Mouse (Mus musculus) kidney, postnatal 0 days (tissue): ENCODE data around the gene Trmt2a. TPM values are rescaled to one million over a fixed set of nuclear protein-coding genes. Genes with fewer than 3 reads are reported as not detected.
A peak's percentile ranks its signal among the peaks of the same experiment; 100 is the strongest.

ENCODE experiments used
- ATAC-seq: fragments of 200-750 bp; cut with Nextera tagmentation; replicated peaks from 2 replicates; pipeline ENCODE4 v1.8.0; 2017; ENCODE audit warnings: low read depth, moderate number of reproducible peaks, moderate TSS enrichment, moderate library complexity; ENCODE audit not compliant: low FRiP score
- DNase-seq: peaks from one replicate; pipeline ENCODE4 v3.0.0-alpha.2; 2016; ENCODE audit warnings: low spot score
- H3K27ac ChIP-seq: fragments of 300-500 bp; sonication (generic); 2 replicates; pipeline ENCODE4 v1.5.1; 2014; ENCODE audit warnings: mild to moderate bottlenecking
- H3K27me3 ChIP-seq: fragments of 300-500 bp; sonication (generic); 2 replicates; pipeline ENCODE4 v1.6.1; 2014; ENCODE audit warnings: low read length, mixed read lengths; ENCODE audit not compliant: insufficient read depth
- H3K36me3 ChIP-seq: fragments of 300-500 bp; sonication (generic); 2 replicates; pipeline ENCODE4 v1.6.1; 2014; ENCODE audit warnings: low read length, mixed read lengths; ENCODE audit not compliant: insufficient read depth
- H3K4me1 ChIP-seq: fragments of 300-500 bp; sonication (generic); replicated peaks from 2 replicates; pipeline ENCODE4 v1.6.1; 2014; ENCODE audit warnings: antibody characterized with exemption, low read length, mixed read lengths; ENCODE audit not compliant: insufficient read depth
- H3K4me2 ChIP-seq: fragments of 300-500 bp; sonication (generic); 2 replicates; pipeline ENCODE4 v1.6.1; 2014; ENCODE audit warnings: mild to moderate bottlenecking, low read length, moderate library complexity, mixed read lengths
- H3K4me3 ChIP-seq: fragments of 300-500 bp; sonication (generic); replicated peaks from 2 replicates; pipeline ENCODE4 v1.5.1; 2014; ENCODE audit warnings: low read depth, low read length
- H3K9ac ChIP-seq: fragments of 300-500 bp; sonication (generic); 2 replicates; pipeline ENCODE4 v1.6.1; 2014; ENCODE audit warnings: low read depth, low read length
- H3K9me3 ChIP-seq: fragments of 300-500 bp; sonication (generic); replicated peaks from 2 replicates; pipeline ENCODE4 v1.6.1; 2016; ENCODE audit warnings: low read length, inconsistent platforms, mixed read lengths
- CTCF ChIP-seq: IDR thresholded peaks from 2 replicates; pipeline ENCODE4 v1.5.1; 2016; ENCODE audit warnings: antibody characterized with exemption, low read depth, mild to moderate bottlenecking, moderate library complexity
- WGBS: fragments of 180-500 bp; shearing (Covaris S2); extraction: QIAGEN DNeasy Blood & Tissue Kit; methylation state at CpG from one replicate; pipeline ENCODE4 v1.1.7; 2014; 5-methylcytosine and 5-hydroxymethylcytosine counted together
- polyA plus RNA-seq: library from polyadenylated mRNA; unstranded; fragments of >200 nt; fragmentation: Nextera tagmentation; extraction: Ambion mirVana; gene quantifications from 2 replicates; pipeline ENCODE4 v1.2.1, GENCODE M21; 2015

The Trmt2a gene
- polyA plus RNA-seq, 1 experiment from 2014 or later: 53.0 TPM

DNA sequence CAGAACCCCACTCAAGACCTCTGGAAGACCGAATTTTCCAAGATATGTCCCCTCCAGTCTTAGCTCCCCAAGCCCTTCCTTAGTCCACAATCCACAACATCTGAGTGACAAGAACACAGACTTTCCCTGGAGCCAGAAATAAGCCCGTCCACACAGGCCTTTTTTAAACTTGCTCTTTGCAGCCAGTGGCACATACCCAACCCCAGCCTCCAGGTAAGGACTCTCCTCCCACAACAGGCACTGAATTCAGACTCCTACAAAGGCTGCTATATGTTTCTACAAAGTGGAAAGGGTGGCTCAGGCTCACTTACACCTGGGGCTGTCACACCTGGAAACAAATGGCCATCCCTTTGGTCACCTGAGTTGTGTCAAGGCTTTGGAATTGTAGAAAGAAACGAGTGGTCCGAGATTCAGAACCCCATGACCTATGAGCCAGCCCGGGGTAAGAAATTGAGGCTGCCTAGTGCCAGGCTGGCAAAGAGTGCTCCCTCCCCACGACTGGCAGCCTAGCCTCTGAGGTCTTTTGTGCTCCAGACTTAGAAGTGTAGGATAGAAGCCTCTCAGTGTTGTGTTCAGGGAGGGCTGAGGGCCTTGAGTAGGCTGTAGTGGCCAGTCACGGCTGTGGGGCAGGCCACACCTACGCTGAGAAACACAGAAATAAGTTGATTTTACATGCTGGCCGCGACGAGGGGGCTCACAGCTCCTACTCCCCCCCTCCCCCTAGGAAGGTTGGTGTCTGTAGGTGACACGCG is 14.4 kb upstream of the Trmt2a start:
- Histone ChIP-seq H3K4me3 (peak overlapping the region; percentile 75), H3K9ac (peak overlapping the region; percentile 76), H3K4me2 (peak overlapping the region; percentile 92), H3K27ac (peak overlapping the region; percentile 88), H3K27me3 (no peaks in the 10 kb centered on the region), H3K9me3 (no peaks in the 10 kb centered on the region), H3K4me1 (peaks cover 29% of the 10 kb centered on the region), H3K36me3 (0 out of 2 replicates have a peak, but pooled peaks cover 1% of the 10 kb centered on the region)
- DNase-seq (peak; percentile 25), ATAC-seq (peak; percentile 16)
- no peak for TF ChIP-seq CTCF
- WGBS: 13% methylated on average over 13 of the region's 13 CpGs

GRCm38 (mm10) chr16:18234671-18235388 is 13.6 kb upstream of the Trmt2a start, which contains the start of gene Zdhhc8:
Gene Zdhhc8 (minus strand): TSS chr16:18235136.
- WGBS: under 1% methylated on average over 57 of the region's 79 CpGs

GRCm38 (mm10) chr16:18235389-18236065 is 13.0 kb upstream of the Trmt2a start:
- TF ChIP-seq CTCF: no peak

More at GRCm38 (mm10) chr16:18234671-18235388, 13.6 kb upstream of the Trmt2a start, which contains the start of gene Zdhhc8:
- H3K4me2 ChIP-seq: peak within 1 kb of the TSS; percentile 92
- no peak for TF ChIP-seq CTCF
- H3K4me1 ChIP-seq: peaks cover 27% of the 10 kb centered on the region
- peak; percentile 60 for ATAC-seq
- no peaks in the 10 kb centered on the region for H3K9me3 ChIP-seq
- no peaks in the 10 kb centered on the region for H3K27me3 ChIP-seq
- peak within 1 kb of the TSS; percentile 88 for H3K27ac ChIP-seq
- H3K9ac ChIP-seq: peak within 1 kb of the TSS; percentile 76
- peak within 1 kb of the TSS; percentile 75 for H3K4me3 ChIP-seq
- DNase-seq: peak; percentile 82
- 0 out of 2 replicates have a peak, but pooled peaks cover 7% of the 10 kb centered on the region for H3K36me3 ChIP-seq

GRCm38 (mm10) chr16:18236676-18237501 is 11.6 kb upstream of the Trmt2a start:
- no peak overlapping the region for H3K27ac ChIP-seq
- H3K4me2 ChIP-seq: no peak overlapping the region
- peaks cover 25% of the 10 kb centered on the region for H3K36me3 ChIP-seq
- 76% methylated on average over 7 of the region's 7 CpGs for WGBS
- ATAC-seq: no peak
- H3K4me3 ChIP-seq: no peak overlapping the region
- TF ChIP-seq CTCF: no peak
- H3K4me1 ChIP-seq: peaks cover 22% of the 10 kb centered on the region
- H3K9ac ChIP-seq: no peak overlapping the region
- no peaks in the 10 kb centered on the region for H3K27me3 ChIP-seq
- DNase-seq: no peak
- no peaks in the 10 kb centered on the region for H3K9me3 ChIP-seq

More at GRCm38 (mm10) chr16:18235389-18236065, 13.0 kb upstream of the Trmt2a start:
- Histone ChIP-seq H3K27me3 (no peaks in the 10 kb centered on the region), H3K4me2 (peak overlapping the region; percentile 92), H3K9me3 (no peaks in the 10 kb centered on the region), H3K4me3 (peak overlapping the region; percentile 75), H3K9ac (peak overlapping the region; percentile 76), H3K27ac (peak overlapping the region; percentile 88), H3K4me1 (peaks cover 22% of the 10 kb centered on the region), H3K36me3 (peaks cover 12% of the 10 kb centered on the region)
- ATAC-seq: peak; percentile 52
- WGBS: 1% methylated on average over 19 of the region's 19 CpGs
- peak; percentile 78 for DNase-seq

DNA sequence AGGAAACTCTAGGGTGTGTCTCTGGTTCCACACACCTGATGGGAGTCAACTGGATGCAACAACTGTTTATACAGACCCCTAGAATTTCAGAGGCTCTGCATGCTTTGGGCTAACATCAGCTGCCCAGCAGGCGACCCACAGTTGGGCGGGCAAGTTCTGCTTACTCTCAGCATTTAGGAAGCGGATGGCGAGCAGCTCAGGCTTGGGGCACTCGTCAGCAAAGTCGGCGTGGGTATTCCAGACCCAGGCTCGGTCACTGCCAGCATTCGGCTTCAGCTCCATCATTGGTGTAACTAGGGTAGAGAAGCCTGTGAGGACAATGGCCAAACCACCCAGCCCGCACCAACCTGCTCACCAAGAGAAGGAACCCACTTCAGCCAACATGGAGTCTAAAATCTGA is 6.9 kb upstream of the Trmt2a start:
- 92% methylated on average over 10 of the region's 10 CpGs for WGBS
- Histone ChIP-seq H3K4me3 (no peak overlapping the region), H3K4me2 (no peak overlapping the region), H3K4me1 (0 out of 2 replicates have a peak, but pooled peaks cover 4% of the 10 kb centered on the region), H3K27me3 (no peaks in the 10 kb centered on the region), H3K36me3 (peaks cover 56% of the 10 kb centered on the region), H3K9me3 (no peaks in the 10 kb centered on the region), H3K27ac (no peak overlapping the region), H3K9ac (no peak overlapping the region)
- TF ChIP-seq CTCF: no peak
- DNase-seq (no peak), ATAC-seq (no peak)
